Mouse (Mus musculus) myocyte (in vitro differentiated cells): ENCODE data around the gene Wdfy4. TPM values are rescaled to one million over a fixed set of nuclear protein-coding genes. Genes with fewer than 3 reads are reported as not detected.

Source experiments
- H3K27me3 ChIP-seq: one replicate; pipeline ENCODE4 v1.6.1; 2011; ENCODE audit not compliant: control insufficient read depth, insufficient read depth, insufficient read length
- H3K36me3 ChIP-seq: one replicate; pipeline ENCODE4 v1.6.1; 2011; ENCODE audit not compliant: control insufficient read depth, insufficient read depth
- H3K4me2 ChIP-seq: one replicate; pipeline ENCODE4 v1.6.1; 2011; ENCODE audit warnings: low read depth, control low read depth
- H3K4me3 ChIP-seq: one replicate; pipeline ENCODE4 v1.5.1; 2011; ENCODE audit warnings: mild to moderate bottlenecking, control low read depth, moderate library complexity
- H3K79me2 ChIP-seq: one replicate; pipeline ENCODE4 v1.6.1; 2011; ENCODE audit not compliant: control insufficient read depth, insufficient read depth
- H3ac ChIP-seq: one replicate; pipeline ENCODE4 v1.6.1; 2011; ENCODE audit not compliant: control insufficient read depth, insufficient read length
- CEBPB ChIP-seq: IDR thresholded peaks from 2 replicates; pipeline ENCODE4 v1.6.1; 2011; ENCODE audit warnings: mild to moderate bottlenecking, moderate library complexity; ENCODE audit not compliant: poor library complexity, insufficient read depth, severe bottlenecking
- E2F4 ChIP-seq: IDR thresholded peaks from one replicate; pipeline ENCODE4 v1.6.1; 2011; ENCODE audit warnings: mild to moderate bottlenecking, control low read depth, moderate library complexity; ENCODE audit not compliant: insufficient read depth
- MAX ChIP-seq: IDR thresholded peaks from one replicate; pipeline ENCODE4 v1.6.1; 2011; ENCODE audit warnings: low read depth, mild to moderate bottlenecking, control low read depth
- MYOD1 ChIP-seq, 3 experiments: IDR thresholded peaks; one replicate each; pipeline ENCODE4 v1.6.1; 2011; ENCODE audit warnings: control low read depth in 2 of 3, low read depth in 2 of 3, mild to moderate bottlenecking in 2 of 3, moderate library complexity in 1 of 3; ENCODE audit not compliant: insufficient read length in 2 of 3, control insufficient read depth in 1 of 3
- MYOG ChIP-seq, 3 experiments: IDR thresholded peaks; one replicate each; pipeline ENCODE4 v1.6.1; 2011; ENCODE audit warnings: control low read depth in 2 of 3, low read depth in 2 of 3, mild to moderate bottlenecking in 2 of 3; ENCODE audit not compliant: insufficient read length in 2 of 3, control insufficient read depth in 1 of 3, insufficient read depth in 1 of 3
- POLR2A ChIP-seq: IDR thresholded peaks from one replicate; pipeline ENCODE4 v1.6.1; 2011; ENCODE audit warnings: low read depth, mild to moderate bottlenecking, control low read depth, moderate library complexity; ENCODE audit not compliant: insufficient read length
- POLR2AphosphoS2 ChIP-seq: IDR thresholded peaks from one replicate; pipeline ENCODE4 v1.6.1; 2011; ENCODE audit warnings: low read depth, control low read depth; ENCODE audit not compliant: insufficient read length
- REST ChIP-seq: IDR thresholded peaks from one replicate; pipeline ENCODE4 v1.6.1; 2011; ENCODE audit warnings: mild to moderate bottlenecking, control low read depth, moderate library complexity; ENCODE audit not compliant: insufficient read depth, insufficient read length
- SRF ChIP-seq: IDR thresholded peaks from one replicate; pipeline ENCODE4 v1.6.1; 2011; ENCODE audit warnings: low read depth; ENCODE audit not compliant: control insufficient read depth, insufficient read length
- TCF12 ChIP-seq: IDR thresholded peaks from one replicate; pipeline ENCODE4 v1.6.1; 2011; ENCODE audit warnings: mild to moderate bottlenecking, control low read depth; ENCODE audit not compliant: poor library complexity, insufficient read depth, severe bottlenecking
- TCF3 ChIP-seq: IDR thresholded peaks from one replicate; pipeline ENCODE4 v1.6.1; 2011; ENCODE audit warnings: low read depth, control low read depth; ENCODE audit not compliant: insufficient read length
- USF1 ChIP-seq: IDR thresholded peaks from one replicate; pipeline ENCODE4 v1.6.1; 2011; ENCODE audit warnings: low read depth, mild to moderate bottlenecking, control low read depth, moderate library complexity
- polyA plus RNA-seq: library from polyadenylated mRNA; unstranded; fragments of >200 nt; fragmentation: generic; extraction: Trizol; gene quantifications from one replicate; pipeline ENCODE4 v1.2.1, GENCODE M21; 2012; ENCODE audit warnings: missing spikeins

Wdfy4 gene
- polyA plus RNA-seq, 1 experiment: 0.04 TPM

DNA sequence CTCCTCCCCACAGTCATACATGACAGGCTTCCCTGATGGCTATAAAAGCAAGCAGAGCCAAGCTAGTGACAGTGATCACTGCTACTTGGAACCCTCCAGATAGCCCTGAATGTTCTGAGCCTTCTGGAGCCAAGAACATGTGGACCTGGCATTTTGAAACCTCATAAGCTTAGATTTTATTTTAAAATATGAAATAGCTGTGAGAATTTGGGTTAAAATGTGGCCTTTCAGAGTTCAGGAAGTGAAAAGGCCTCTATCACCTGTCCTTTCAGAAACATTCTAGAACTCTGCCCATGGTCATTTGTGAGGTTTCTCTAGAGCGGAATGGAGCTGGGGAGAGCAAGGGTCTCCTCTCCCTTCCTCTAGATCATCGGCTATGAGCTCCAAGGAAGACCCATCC lies 194.2 kb downstream of the Wdfy4 start, which contains the start of gene Lrrc18:
TSS of gene Lrrc18 (plus strand) at position 301 of the 400 bp plus-strand sequence.
- no peak within 1 kb of the TSS for H3K4me2 ChIP-seq
- H3K36me3 ChIP-seq: no peaks in the 10 kb centered on the region
- no peak within 1 kb of the TSS for H3ac ChIP-seq
- H3K27me3 ChIP-seq: no peaks in the 10 kb centered on the region
- TF ChIP-seq CEBPB (no peak), POLR2A (no peak), REST (no peak), MYOG (IDR thresholded peaks at IDR 0.05; ENCODE audit: control insufficient read depth in 1 of 3, insufficient read depth in 1 of 3, insufficient read length in 2 of 3, low read depth in 2 of 3) (no peak), MYOD1 (IDR thresholded peaks at IDR 0.05; ENCODE audit: control insufficient read depth in 1 of 3, insufficient read length in 2 of 3, low read depth in 2 of 3) (no peak), E2F4 (no peak), TCF12 (no peak), MAX (no peak), TCF3 (no peak), USF1 (no peak), POLR2AphosphoS2 (no peak), SRF (no peak)
- H3K79me2 ChIP-seq: no peaks in the 10 kb centered on the region
- H3K4me3 ChIP-seq: no peak within 1 kb of the TSS

DNA sequence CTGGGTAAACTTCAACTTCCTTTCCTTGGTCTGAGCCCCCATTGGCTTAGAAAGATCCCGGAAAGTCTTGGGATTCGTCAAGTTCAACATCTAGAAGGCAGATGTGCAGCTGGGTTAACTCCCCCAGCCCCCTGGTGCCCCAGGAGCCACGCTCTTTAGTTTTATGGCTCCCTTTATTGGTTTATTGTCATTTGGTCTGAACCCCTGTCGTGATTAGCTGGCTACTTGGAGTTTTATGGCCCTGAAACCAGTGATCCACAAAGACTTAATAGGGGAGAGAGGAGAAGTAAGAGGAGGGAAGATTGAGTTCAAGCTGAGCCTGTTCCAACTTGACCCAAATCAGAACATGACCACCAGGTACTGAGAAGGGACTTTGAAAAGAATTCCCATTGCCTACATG lies 198.6 kb downstream of the Wdfy4 start:
- Histone ChIP-seq H3ac (no peak overlapping the region), H3K4me3 (no peak overlapping the region)

DNA sequence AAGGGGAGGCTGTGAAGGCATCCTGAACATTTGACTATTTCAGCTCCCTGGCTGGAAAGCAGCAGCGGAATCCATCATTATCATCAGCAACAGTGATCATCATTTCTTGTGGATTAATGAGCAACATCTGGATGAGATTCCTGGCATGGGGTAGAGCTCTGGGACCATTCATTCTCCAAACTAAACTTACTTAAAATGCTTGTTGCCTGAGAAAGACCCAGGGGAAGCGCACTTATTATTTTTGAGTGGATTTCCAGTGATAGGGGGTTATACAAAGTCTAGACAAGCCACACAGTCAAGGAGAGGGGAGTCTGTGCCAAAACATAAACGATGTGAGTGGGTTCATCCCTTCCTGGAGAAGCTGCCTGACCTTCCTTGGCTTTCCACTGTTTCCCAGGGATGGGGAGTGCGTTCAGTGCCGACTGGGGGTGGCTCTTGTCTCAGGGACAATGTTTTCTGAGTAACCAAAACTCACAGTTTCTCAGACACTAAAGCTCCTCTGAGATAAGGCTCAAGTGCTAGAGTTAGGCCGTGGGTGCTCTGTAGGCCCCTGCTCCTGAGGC lies 201.1 kb downstream of the Wdfy4 start:
- H3K4me3 ChIP-seq: no peak overlapping the region
- no peaks in the 10 kb centered on the region for H3K79me2 ChIP-seq
- no peak overlapping the region for H3ac ChIP-seq
- H3K4me2 ChIP-seq: no peak overlapping the region
- peaks cover 24% of the 10 kb centered on the region for H3K27me3 ChIP-seq
- no peaks in the 10 kb centered on the region for H3K36me3 ChIP-seq
- TF ChIP-seq TCF12 (no peak), USF1 (no peak), E2F4 (no peak), MYOG (IDR thresholded peaks at IDR 0.05; ENCODE audit: control insufficient read depth in 1 of 3, insufficient read depth in 1 of 3, insufficient read length in 2 of 3, low read depth in 2 of 3) (no peak), POLR2AphosphoS2 (no peak)

More for the DNA sequence above, 198.6 kb downstream of the Wdfy4 start:
- no peak for TF ChIP-seq REST
- TF ChIP-seq SRF: no peak
- no peak for TF ChIP-seq CEBPB
- no peak for TF ChIP-seq E2F4
- TF ChIP-seq POLR2AphosphoS2: no peak
- TF ChIP-seq TCF3: no peak
- no peak for TF ChIP-seq MYOD1 (IDR thresholded peaks at IDR 0.05; ENCODE audit: control insufficient read depth in 1 of 3, insufficient read length in 2 of 3, low read depth in 2 of 3)
- no peak for TF ChIP-seq TCF12
- no peak for TF ChIP-seq POLR2A
- TF ChIP-seq MYOG (IDR thresholded peaks at IDR 0.05; ENCODE audit: control insufficient read depth in 1 of 3, insufficient read depth in 1 of 3, insufficient read length in 2 of 3, low read depth in 2 of 3): no peak
- TF ChIP-seq USF1: no peak
- TF ChIP-seq MAX: no peak
- H3K79me2 ChIP-seq: no peaks in the 10 kb centered on the region
- H3K36me3 ChIP-seq: no peaks in the 10 kb centered on the region
- H3K27me3 ChIP-seq: peaks cover 24% of the 10 kb centered on the region
- no peak overlapping the region for H3K4me2 ChIP-seq

DNA sequence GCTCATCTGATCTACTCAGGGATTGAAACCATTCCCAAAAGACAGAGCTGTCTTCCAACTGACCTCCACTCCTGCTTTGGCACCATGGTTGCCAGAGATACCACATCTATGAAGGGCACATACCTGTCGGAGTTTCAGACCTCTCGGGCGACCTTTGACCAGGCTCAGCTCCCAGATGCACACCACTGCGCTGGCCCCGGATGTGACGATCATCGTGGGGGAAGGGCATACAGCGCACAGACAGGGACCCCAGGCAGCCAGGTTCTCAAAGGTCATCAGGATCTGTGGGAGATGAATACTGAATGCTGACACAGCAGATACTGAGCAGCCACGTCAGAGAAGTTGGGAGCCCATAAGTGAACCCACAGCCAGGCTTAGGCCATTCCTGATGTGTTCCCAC lies 214.6 kb downstream of the Wdfy4 start:
- no peaks in the 10 kb centered on the region for H3K36me3 ChIP-seq
- peaks cover 22% of the 10 kb centered on the region for H3K27me3 ChIP-seq
- no peak overlapping the region for H3K4me3 ChIP-seq
- TF ChIP-seq REST (no peak), MYOD1 (IDR thresholded peaks at IDR 0.05; ENCODE audit: control insufficient read depth in 1 of 3, insufficient read length in 2 of 3, low read depth in 2 of 3) (no peak), E2F4 (no peak), MAX (no peak)
- no peak overlapping the region for H3K4me2 ChIP-seq
- H3ac ChIP-seq: no peak overlapping the region
- H3K79me2 ChIP-seq: no peaks in the 10 kb centered on the region

DNA sequence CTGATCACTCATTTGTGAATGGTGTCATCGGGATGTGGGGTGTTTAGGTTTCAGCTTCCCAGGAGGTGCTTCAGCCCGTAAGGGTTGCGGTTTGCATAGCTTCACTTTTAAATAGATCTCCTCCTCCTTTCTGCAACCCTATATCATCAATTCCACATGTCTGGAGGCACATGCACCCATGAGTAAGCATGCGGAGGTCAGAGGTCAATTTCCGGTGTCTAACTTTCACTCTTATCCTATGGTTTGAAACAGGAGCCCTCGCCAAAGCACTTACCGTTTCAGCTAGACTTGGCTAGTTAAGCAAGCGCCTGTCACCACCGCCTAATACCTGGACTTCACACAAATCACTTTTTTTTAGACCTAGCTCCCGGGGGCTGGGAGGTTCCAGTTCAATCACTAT lies 220.6 kb downstream of the Wdfy4 start:
- H3K36me3 ChIP-seq: no peaks in the 10 kb centered on the region
- no peak overlapping the region for H3K4me2 ChIP-seq
- no peak overlapping the region for H3K4me3 ChIP-seq
- no peak for TF ChIP-seq POLR2AphosphoS2
- no peak for TF ChIP-seq MYOD1 (IDR thresholded peaks at IDR 0.05; ENCODE audit: control insufficient read depth in 1 of 3, insufficient read length in 2 of 3, low read depth in 2 of 3)
- H3ac ChIP-seq: no peak overlapping the region
- peaks cover 39% of the 10 kb centered on the region for H3K27me3 ChIP-seq
- no peaks in the 10 kb centered on the region for H3K79me2 ChIP-seq
